Mouse (Mus musculus) cerebellum, adult 2 months (tissue): ENCODE data around the gene Cops8.
A peak's percentile ranks its signal among the peaks of the same experiment; 100 is the strongest.

ENCODE experiments used
- CTCF ChIP-seq: fragments of 200-500 bp; IDR thresholded peaks from 2 replicates; pipeline ENCODE4 v1.5.1; 2011; ENCODE audit warnings: low read depth, mild to moderate bottlenecking, control low read depth, low read length, moderate library complexity, borderline replicate concordance; ENCODE audit not compliant: insufficient read depth
- POLR2A ChIP-seq: fragments of 200-500 bp; IDR thresholded peaks from 2 replicates; pipeline ENCODE4 v1.6.1; 2011; ENCODE audit warnings: low read length, control low read depth, borderline replicate concordance; ENCODE audit not compliant: insufficient read depth

DNA sequence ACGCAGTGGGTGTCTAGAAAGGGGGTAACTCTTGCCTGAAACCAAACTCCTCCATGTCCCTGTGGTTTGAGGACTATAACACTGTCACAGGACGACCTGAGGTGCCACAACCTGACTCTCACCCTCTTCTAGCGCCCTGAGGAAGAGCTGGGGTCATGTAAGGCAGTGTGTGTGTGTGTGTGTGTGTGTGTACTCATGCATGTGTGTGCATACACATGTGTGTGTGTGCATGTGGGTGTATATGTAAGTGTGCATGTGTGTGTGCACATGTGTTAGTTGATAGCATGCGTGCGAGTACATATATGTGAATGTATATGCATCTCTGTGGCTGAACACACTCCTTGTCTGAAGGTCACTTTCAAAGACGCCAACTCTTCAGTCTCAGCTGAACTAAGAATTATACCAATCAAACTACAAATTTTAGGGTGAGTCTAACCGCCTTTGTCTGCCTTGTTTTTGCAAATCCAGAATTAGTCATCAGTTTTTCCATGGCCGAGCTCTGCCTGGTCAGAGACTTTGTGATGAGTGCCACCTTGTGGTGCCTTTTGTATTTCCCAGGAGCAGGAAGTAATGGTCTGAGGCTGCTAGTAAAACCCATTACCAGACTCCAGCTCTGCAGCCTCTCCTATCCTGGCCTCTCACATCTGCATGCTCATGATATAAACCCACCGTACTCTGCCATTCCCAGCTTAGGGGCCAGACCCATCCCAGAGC is 14.6 kb upstream of the Cops8 start:
- TF ChIP-seq POLR2A (no peak), CTCF (peak; percentile 67)
